Mouse (Mus musculus): Measurements from ENCODE around the gene Stil.

- TF ChIP-seq CTCF (IDR thresholded peaks at IDR 0.05; ENCODE audit: insufficient read depth, low read length): no peak
- no peak for TF ChIP-seq POLR2A (IDR thresholded peaks at IDR 0.05; ENCODE audit: borderline replicate concordance, extremely low read depth, low read depth, low read length)
Measured at GRCm38 (mm10) chr4:115079821-115080349, 79.9 kb downstream of the Stil start.
